Mouse (Mus musculus): ENCODE results near the gene Procr.
A peak's percentile ranks its signal among the peaks of the same experiment; 100 is the strongest.

Gene Procr

DNA sequence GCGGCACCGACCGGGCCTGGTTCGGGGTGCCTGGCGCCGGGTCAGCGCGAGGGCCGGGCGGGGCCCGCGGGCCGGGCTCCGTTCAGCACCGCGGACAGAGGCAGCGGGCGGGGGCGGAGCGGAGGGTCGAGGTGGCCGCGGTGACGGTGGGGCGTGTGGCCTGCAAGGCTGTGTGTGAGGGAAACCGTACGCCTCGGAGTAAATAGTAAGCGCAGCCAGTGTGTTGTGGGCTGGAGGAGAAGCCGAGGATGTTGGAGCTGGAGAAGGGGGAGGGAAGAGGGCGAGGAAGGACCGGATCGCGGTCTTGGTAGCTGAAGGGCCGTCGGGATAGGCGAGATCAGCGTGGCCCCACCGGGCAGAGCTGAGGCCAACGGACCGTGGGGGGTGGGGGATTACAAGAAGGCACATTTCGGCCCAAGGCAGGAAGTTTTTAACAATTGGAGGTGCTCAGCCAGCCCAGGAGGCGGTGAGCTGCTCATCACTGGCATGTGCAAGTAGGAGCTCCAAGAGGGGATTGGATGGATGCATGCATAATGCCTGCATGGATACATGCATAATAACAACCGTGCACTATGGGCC lies 24.9 kb downstream of the Procr start:
- no peaks in the 10 kb centered on the region for H3K36me3 ChIP-seq (ENCODE audit: control insufficient read depth, insufficient read depth, low read length, poor library complexity, severe bottlenecking)
- DNase-seq (ENCODE audit: low read depth, low spot score) = peak; percentile 41
- H3K27me3 ChIP-seq (ENCODE audit: control insufficient read depth, insufficient read depth, low read length, poor library complexity, severe bottlenecking) = no peaks in the 10 kb centered on the region

DNA sequence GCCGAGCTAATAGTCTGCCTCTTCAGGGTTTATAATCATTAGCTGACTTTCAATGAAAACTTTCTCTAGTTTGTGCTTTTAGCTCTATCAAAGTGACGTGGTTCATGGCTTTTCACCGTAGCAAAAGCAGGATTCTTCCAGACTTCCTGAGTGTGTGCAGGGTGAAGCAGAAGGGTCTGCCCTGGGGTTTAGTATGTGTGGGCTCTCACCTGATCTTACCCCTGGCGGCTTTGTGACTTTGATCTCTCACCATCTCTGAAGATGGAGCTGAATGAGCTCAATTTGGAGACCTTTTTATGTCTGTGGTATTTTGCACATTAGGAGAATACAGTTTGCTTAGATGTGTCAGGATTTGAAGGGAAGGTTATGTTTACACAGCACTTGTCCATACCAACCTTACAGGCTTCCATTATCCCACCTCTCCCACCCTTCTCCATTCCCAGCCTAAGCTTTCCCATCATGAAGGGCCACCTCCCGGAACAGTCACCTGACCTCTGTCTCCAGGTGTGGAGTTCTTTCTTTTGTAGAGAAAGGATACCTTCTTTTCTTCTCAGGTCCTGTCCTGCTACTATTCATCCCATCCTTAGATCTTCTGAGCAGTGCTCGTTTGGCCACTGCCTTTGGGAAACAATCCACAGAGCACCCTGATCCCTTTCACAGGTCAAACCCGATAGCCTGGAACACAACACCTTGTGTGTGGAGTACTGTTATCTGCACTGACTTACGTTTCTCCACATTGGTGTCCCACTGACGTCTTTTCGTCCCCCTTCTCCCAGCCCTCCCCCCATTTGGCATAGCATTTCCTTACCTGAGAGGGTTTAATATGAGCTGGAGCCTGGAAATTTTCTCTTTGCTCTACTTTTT lies 26.1 kb downstream of the Procr start:
- no peaks in the 10 kb centered on the region for H3K27me3 ChIP-seq (ENCODE audit: control insufficient read depth, insufficient read depth, low read length, poor library complexity, severe bottlenecking)
- no peaks in the 10 kb centered on the region for H3K36me3 ChIP-seq (ENCODE audit: control insufficient read depth, insufficient read depth, low read length, poor library complexity, severe bottlenecking)
- no peak for DNase-seq (ENCODE audit: low read depth, low spot score)

DNA sequence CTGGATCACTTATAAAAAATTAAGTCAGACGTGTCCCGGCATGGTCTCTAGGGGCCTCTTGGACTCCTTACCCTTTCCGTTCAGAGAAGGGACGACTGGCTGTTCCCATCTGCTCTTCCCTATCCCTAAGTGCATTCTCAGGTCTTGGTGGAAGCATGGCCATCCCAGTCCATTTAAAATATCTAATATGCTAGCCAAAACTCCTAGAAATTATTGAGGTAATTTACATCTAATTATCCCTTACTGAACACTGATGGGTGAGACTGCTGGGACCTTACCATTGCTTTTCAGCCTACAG lies 26.7 kb downstream of the Procr start:
- no peak for DNase-seq (ENCODE audit: low read depth, low spot score)
- Histone ChIP-seq H3K27me3 (ENCODE audit: control insufficient read depth, insufficient read depth, low read length, poor library complexity, severe bottlenecking) (no peaks in the 10 kb centered on the region), H3K36me3 (ENCODE audit: control insufficient read depth, insufficient read depth, low read length, poor library complexity, severe bottlenecking) (no peaks in the 10 kb centered on the region)

DNA sequence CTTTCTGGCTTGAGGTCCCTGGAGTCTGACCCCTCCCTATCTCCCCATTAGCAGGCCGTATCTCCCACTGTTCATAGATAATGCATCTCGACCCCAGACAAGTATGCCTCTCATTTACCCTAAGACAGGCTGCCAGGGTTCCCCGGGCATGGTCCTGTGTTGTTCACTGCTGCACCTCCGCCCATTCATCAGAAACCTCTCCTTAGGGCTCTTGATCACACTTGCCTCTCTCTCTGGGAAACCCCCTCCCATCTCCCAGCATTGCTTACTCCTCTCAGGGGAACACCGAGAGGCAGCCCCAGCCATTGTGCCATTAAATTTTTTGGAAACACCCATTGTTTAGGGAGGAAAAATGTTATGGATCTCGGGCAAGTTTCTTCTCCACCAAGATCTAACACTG lies 27.1 kb downstream of the Procr start:
- no peak for DNase-seq (ENCODE audit: low read depth, low spot score)
- Histone ChIP-seq H3K36me3 (ENCODE audit: control insufficient read depth, insufficient read depth, low read length, poor library complexity, severe bottlenecking) (no peaks in the 10 kb centered on the region), H3K27me3 (ENCODE audit: control insufficient read depth, insufficient read depth, low read length, poor library complexity, severe bottlenecking) (no peaks in the 10 kb centered on the region)

DNA sequence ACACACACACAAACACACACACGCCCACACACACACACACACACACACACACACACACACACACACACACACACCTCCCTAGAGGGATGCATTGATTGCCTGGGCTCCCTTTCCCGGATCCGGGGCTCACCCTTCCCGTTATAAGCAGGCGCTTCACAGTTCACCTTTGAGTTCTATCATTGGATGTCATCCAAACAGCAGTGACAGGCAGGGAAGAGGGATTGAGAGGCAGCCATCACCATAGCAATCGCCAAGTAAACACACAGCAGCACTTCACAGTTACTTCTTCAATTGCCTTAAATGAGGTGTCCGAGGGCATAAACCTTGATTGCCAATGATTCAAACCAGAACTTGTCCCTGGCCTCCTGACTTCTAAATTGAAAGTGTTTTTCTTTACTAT lies 28.1 kb downstream of the Procr start:
- H3K36me3 ChIP-seq (ENCODE audit: control insufficient read depth, insufficient read depth, low read length, poor library complexity, severe bottlenecking) = no peaks in the 10 kb centered on the region
- DNase-seq (ENCODE audit: low read depth, low spot score) = no peak
- no peaks in the 10 kb centered on the region for H3K27me3 ChIP-seq (ENCODE audit: control insufficient read depth, insufficient read depth, low read length, poor library complexity, severe bottlenecking)

DNA sequence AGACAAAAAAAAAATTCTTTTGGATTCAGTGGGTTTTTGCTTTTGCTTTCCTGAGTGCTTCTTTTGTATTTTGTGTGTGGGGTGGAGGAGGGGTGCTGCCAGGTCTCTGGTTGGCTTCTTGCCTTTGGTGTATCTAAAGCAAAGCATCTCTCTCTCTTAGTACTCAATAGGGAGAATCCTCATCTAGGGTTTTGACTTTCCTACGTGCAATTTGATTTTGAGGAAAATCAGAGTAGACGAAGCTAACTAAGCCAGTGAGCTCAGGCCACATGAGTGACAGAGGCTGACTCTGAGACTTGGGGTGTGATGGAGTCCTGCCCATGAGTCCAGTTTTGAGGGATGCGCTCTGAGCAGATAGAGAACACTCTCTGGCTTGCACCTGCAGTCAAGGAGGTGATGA lies 28.6 kb downstream of the Procr start:
- no peak for DNase-seq (ENCODE audit: low read depth, low spot score)
- Histone ChIP-seq H3K27me3 (ENCODE audit: control insufficient read depth, insufficient read depth, low read length, poor library complexity, severe bottlenecking) (no peaks in the 10 kb centered on the region), H3K36me3 (ENCODE audit: control insufficient read depth, insufficient read depth, low read length, poor library complexity, severe bottlenecking) (no peaks in the 10 kb centered on the region)

DNA sequence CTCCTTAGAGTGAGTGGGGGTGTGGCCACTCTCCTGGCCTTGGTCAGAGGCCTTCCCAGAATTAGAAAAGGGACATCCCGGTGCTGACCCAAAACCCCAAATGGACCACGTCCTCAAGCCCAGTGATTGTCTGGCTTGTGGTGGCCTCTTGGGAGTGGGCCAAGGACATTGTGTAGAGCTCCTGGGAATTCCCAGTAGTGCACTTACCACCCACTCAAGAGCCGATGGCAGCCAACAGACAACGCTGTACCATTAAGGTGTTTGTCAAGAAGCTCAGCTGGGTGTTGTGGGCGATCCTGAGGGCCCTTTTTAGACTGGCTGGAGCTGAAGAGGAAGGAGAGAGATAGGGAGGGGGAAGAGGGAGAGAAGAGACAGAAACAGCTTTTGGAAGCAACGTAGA lies 33.6 kb downstream of the Procr start:
- DNase-seq (ENCODE audit: low read depth, low spot score) = no peak
- no peaks in the 10 kb centered on the region for H3K36me3 ChIP-seq (ENCODE audit: control insufficient read depth, insufficient read depth, low read length, poor library complexity, severe bottlenecking)

DNA sequence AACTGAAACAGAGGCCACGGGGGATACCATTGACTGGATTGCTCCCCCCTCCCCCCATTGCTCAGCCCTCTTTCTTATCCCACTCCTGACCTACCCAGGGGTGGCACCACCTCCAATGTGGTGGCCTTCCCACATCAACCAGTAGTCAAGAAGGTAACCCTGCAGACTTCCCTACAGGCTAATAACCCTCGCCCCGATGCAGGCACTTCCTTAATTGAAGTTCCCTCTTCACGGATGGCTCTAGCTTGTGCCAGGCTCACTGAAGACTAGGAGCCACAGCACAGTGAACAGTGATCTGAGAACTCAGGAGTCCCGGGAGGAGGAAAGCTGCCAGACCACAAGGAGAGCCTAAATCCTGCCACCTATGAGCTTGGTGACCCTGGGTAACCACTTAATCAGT lies 36.0 kb downstream of the Procr start:
- no peak for DNase-seq (ENCODE audit: low read depth, low spot score)

More for the DNA sequence above, 33.6 kb downstream of the Procr start:
- no peaks in the 10 kb centered on the region for H3K27me3 ChIP-seq (ENCODE audit: control insufficient read depth, insufficient read depth, low read length, poor library complexity, severe bottlenecking)

DNA sequence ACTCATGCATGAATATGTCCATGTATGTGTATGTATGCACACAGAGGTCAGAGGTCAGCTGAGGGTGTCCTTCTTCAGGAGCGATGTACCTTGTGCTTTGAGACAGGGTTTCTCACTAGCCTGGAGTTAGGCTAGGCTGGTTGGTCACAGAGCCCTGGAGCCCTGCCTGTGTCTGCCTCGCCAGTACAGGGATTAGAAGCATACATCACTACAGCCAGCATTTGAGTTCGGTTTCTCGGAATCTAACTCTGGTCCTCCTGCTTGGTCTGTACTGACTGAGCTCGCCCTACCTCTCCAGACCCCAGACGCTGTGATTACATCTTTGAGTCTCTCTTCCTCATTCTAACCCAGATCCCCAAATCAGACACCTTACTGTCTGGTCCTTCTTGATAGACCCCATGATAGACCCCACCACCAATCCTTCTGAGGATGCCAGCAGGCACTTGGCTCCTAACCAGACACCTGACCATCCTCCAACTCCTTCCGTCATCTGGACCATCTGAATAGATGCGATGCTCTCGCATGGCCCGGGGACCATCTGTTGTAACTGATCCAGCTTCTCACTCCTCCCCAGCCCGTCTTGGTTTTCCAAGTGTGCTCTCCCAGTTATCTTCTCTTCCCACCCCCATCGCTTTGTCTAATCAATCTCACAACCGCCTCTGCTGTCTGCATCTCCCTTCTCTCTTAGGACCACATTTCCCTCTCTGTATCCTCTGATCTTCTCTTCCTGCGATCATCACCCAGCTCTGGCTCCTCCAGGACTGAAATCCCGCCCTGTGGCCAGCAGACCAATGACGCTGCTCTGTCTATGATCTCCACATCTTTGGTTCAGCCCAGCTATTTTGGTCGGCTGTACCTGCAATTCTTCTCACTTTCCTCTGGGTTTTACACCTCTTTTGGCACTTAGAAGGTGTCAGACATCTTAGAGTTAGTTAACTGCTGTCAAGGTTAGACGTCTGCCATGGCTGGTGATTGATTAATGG lies 37.3 kb downstream of the Procr start:
- Histone ChIP-seq H3K36me3 (ENCODE audit: control insufficient read depth, insufficient read depth, low read length, poor library complexity, severe bottlenecking) (no peaks in the 10 kb centered on the region), H3K27me3 (ENCODE audit: control insufficient read depth, insufficient read depth, low read length, poor library complexity, severe bottlenecking) (no peaks in the 10 kb centered on the region)
- no peak for DNase-seq (ENCODE audit: low read depth, low spot score)

More for the DNA sequence above, 36.0 kb downstream of the Procr start:
- no peaks in the 10 kb centered on the region for H3K36me3 ChIP-seq (ENCODE audit: control insufficient read depth, insufficient read depth, low read length, poor library complexity, severe bottlenecking)
- H3K27me3 ChIP-seq (ENCODE audit: control insufficient read depth, insufficient read depth, low read length, poor library complexity, severe bottlenecking) = no peaks in the 10 kb centered on the region

DNA sequence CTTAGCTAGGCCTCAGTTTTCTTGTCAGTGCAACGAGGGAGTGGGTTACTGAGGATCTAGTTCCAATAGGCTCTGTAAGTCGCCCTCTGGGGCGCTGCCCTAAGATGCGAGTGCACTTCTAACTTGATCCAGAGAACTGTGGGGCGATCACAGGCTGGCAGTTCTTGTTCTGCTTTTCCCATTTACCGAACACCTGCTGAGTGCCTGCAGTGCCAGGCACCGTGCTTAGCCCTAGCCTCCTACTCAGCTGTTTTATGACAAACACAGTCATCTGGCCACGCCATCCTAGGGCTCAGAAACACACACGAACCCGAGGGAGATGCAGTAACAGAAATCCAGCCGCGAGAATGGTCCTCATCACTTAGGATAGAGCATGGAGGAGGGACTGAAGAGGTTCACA lies 42.0 kb downstream of the Procr start:
- Histone ChIP-seq H3K27me3 (ENCODE audit: control insufficient read depth, insufficient read depth, low read length, poor library complexity, severe bottlenecking) (no peaks in the 10 kb centered on the region), H3K36me3 (ENCODE audit: control insufficient read depth, insufficient read depth, low read length, poor library complexity, severe bottlenecking) (no peaks in the 10 kb centered on the region)
- DNase-seq (ENCODE audit: low read depth, low spot score) = peak; percentile 11

DNA sequence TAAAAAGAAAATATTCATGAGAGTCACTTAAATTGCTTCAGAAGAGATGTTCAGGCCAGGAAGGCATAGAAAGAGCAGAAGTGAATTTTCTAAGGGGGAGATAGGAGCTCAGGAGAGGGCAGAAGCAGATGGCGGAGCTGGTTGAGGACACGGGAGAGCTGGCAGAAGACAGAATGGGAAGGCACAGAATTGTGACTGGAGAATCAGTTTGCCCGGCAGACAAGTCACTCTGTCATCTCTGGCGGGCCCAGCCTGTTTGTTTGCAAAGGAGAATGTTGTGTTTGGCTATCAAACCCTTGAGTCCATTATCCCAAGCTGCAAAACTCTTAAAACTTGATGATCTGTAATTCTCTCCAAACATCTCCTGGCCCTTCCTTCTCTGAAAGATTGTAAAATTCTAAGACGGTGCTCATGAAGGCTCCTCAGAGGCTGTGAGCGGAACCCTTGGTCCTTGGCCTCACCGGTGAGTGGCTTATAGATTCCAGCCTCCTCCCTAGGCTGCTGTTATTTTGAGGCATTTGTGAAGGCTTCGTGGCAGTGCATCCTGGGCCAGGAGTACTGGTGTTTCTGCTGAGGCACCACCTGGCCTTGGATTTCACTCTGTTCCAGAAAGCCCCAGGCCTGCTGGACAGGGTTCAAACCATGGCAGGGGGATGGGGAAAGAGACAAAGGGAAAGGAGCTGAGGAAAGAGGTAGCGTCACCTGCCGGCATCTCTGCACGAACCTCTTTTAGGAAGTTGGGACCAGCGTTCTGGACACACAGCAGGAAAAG lies 43.9 kb downstream of the Procr start:
- H3K36me3 ChIP-seq (ENCODE audit: control insufficient read depth, insufficient read depth, low read length, poor library complexity, severe bottlenecking) = no peaks in the 10 kb centered on the region
- no peaks in the 10 kb centered on the region for H3K27me3 ChIP-seq (ENCODE audit: control insufficient read depth, insufficient read depth, low read length, poor library complexity, severe bottlenecking)
- DNase-seq (ENCODE audit: low read depth, low spot score) = no peak

DNA sequence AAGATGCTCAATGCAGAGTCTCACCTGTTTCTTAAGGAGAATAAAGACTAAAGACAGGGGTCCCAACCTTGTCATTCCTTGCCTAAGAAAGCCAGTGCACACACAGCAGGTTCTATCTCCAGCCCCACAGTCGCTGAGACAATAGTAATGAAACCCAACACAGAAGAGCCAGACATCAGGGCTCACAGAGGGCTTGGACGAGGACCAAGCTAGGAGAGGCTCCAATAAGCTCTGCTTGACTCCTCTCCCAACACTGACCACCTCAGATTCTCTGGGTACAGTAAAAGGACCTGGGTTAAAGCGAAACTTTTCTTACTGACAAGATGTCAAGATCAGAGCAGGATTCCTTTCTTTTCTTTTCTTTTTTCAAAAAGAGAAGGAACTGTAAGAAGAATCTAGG lies 47.7 kb downstream of the Procr start:
- no peaks in the 10 kb centered on the region for H3K36me3 ChIP-seq (ENCODE audit: control insufficient read depth, insufficient read depth, low read length, poor library complexity, severe bottlenecking)
- DNase-seq (ENCODE audit: low read depth, low spot score) = no peak
- H3K27me3 ChIP-seq (ENCODE audit: control insufficient read depth, insufficient read depth, low read length, poor library complexity, severe bottlenecking) = no peaks in the 10 kb centered on the region

DNA sequence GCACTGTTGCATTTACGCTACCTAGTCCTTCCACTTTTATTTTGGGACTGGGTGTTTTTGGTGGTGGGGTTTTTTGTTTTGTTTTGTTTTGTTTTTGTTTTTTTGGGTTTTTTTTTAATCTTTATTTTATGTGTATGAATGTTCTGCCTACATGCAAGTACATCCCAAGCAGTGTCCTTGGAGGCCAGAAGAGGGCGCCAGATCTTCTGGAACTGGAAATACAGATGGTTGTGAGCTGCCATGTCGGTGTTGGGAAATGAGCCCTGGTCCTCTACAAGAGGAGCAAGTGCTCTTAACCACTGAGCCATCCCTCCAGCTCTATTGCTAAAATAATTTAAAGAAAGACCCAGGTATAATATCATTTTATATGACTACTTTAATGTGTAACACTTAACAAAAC lies 51.8 kb downstream of the Procr start:
- peak; percentile 49 for DNase-seq (ENCODE audit: low read depth, low spot score)
- H3K36me3 ChIP-seq (ENCODE audit: control insufficient read depth, insufficient read depth, low read length, poor library complexity, severe bottlenecking) = no peaks in the 10 kb centered on the region
- peaks cover 1% of the 10 kb centered on the region; the same call in 1 of the 2 replicates for H3K27me3 ChIP-seq (ENCODE audit: control insufficient read depth, insufficient read depth, low read length, poor library complexity, severe bottlenecking)

DNA sequence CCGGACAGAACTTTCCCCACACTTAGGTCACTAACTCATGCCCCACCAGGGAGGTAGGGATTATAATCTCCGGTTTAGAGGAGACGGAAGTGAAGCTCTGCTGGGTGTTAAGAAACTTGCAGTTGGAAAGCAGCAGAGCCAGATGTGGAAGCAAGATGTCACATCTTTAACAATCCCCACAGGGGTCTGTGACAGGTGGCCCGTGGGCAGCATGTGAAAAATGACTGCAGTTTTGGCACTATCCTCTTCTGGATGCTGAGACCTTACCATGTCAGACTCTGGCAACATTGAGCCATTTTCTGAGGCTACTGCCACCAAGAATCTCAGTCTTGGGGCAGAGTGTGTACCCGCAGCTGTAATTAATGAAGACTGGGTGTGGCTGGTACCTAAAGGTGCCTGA lies 53.1 kb downstream of the Procr start:
- Histone ChIP-seq H3K36me3 (ENCODE audit: control insufficient read depth, insufficient read depth, low read length, poor library complexity, severe bottlenecking) (no peaks in the 10 kb centered on the region), H3K27me3 (ENCODE audit: control insufficient read depth, insufficient read depth, low read length, poor library complexity, severe bottlenecking) (peaks cover 1% of the 10 kb centered on the region; the same call in 1 of the 2 replicates)
- no peak for DNase-seq (ENCODE audit: low read depth, low spot score)
